Mouse (Mus musculus) liver, postnatal 0 days (tissue): ENCODE measurements around the gene Slc9a2. TPM values are rescaled to one million over a fixed set of nuclear protein-coding genes. Genes with fewer than 3 reads are reported as not detected.

Experiments
- ATAC-seq: fragments of 200-750 bp; cut with Nextera tagmentation; 2 replicates; pipeline ENCODE4 v1.8.0; 2017; ENCODE audit warnings: mild to moderate bottlenecking, moderate library complexity
- DNase-seq: peaks from one replicate; pipeline ENCODE4 v3.0.0-alpha.2; 2016
- H3K27ac ChIP-seq: fragments of 300-500 bp; sonication (generic); 2 replicates; pipeline ENCODE4 v1.5.1; 2014; ENCODE audit warnings: antibody characterized with exemption, moderate library complexity, mild to moderate bottlenecking, low read depth
- H3K27me3 ChIP-seq: fragments of 300-500 bp; sonication (generic); 2 replicates; pipeline ENCODE4 v1.6.1; 2014; ENCODE audit warnings: low read length, control low read depth, mixed read lengths; ENCODE audit not compliant: insufficient read depth
- H3K36me3 ChIP-seq: fragments of 300-500 bp; sonication (generic); replicated peaks from 2 replicates; pipeline ENCODE4 v1.6.1; 2014; ENCODE audit warnings: mild to moderate bottlenecking, control low read depth, low read length, moderate library complexity, mixed read lengths; ENCODE audit not compliant: insufficient read depth
- H3K4me1 ChIP-seq: fragments of 300-500 bp; sonication (generic); 2 replicates; pipeline ENCODE4 v1.6.1; 2014; ENCODE audit warnings: antibody characterized with exemption, mild to moderate bottlenecking, control low read depth; ENCODE audit not compliant: insufficient read depth
- H3K4me2 ChIP-seq: fragments of 300-500 bp; sonication (generic); 2 replicates; pipeline ENCODE4 v1.6.1; 2014; ENCODE audit warnings: low read depth, mild to moderate bottlenecking, low read length, moderate library complexity, mixed read lengths
- H3K4me3 ChIP-seq: fragments of 300-500 bp; sonication (generic); 2 replicates; pipeline ENCODE4 v1.5.1; 2014; ENCODE audit warnings: low read depth, low read length
- H3K9ac ChIP-seq: fragments of 300-500 bp; sonication (generic); replicated peaks from 2 replicates; pipeline ENCODE4 v1.6.1; 2014; ENCODE audit warnings: mild to moderate bottlenecking, moderate library complexity
- H3K9me3 ChIP-seq: fragments of 300-500 bp; sonication (generic); 2 replicates; pipeline ENCODE4 v1.6.1; 2016; ENCODE audit warnings: mild to moderate bottlenecking, control low read depth, low read length, mixed read lengths
- CTCF ChIP-seq: sonication (generic); IDR thresholded peaks from 2 replicates; pipeline ENCODE4 v1.5.1; 2016; ENCODE audit warnings: antibody characterized with exemption, low read depth
- EP300 ChIP-seq: IDR thresholded peaks from 2 replicates; pipeline ENCODE4 v1.6.1; 2016; ENCODE audit warnings: antibody characterized with exemption, low read depth, mild to moderate bottlenecking
- WGBS: fragments of 180-500 bp; shearing (Covaris S2); extraction: QIAGEN DNeasy Blood & Tissue Kit; methylation state at CpG from one replicate; pipeline ENCODE4 v1.1.7; 2014; ENCODE audit not compliant: insufficient replicate concordance; 5-methylcytosine and 5-hydroxymethylcytosine counted together
- polyA plus RNA-seq: library from polyadenylated mRNA; unstranded; fragments of >200 nt; fragmentation: Nextera tagmentation; extraction: Ambion mirVana; gene quantifications from 2 replicates; pipeline ENCODE4 v1.2.1, GENCODE M21; 2015

Slc9a2 gene
- polyA plus RNA-seq, 1 experiment from 2014 or later, result not detected

- Histone ChIP-seq H3K4me2 (no peak overlapping the region), H3K9me3 (no peaks in the 10 kb centered on the region), H3K27ac (no peak overlapping the region), H3K27me3 (no peaks in the 10 kb centered on the region), H3K36me3 (no peaks in the 10 kb centered on the region), H3K4me3 (no peak overlapping the region), H3K4me1 (no peaks in the 10 kb centered on the region), H3K9ac (no peak overlapping the region)
- DNase-seq, result no peak
- no peak for ATAC-seq
- TF ChIP-seq CTCF, result no peak
- no peak for TF ChIP-seq EP300
- 72% methylated on average over 2 of the region's 2 CpGs for WGBS
Measured at GRCm38 (mm10) chr1:40740739-40741138, 60.4 kb downstream of the Slc9a2 start.

GRCm38 (mm10) chr1:40746089-40746488 lies 65.7 kb downstream of the Slc9a2 start:
- DNase-seq (no peak), ATAC-seq (no peak)
- 52% methylated on average over 5 of the region's 5 CpGs for WGBS
- H3K36me3 ChIP-seq, result no peaks in the 10 kb centered on the region
- no peak overlapping the region for H3K9ac ChIP-seq
- H3K4me3 ChIP-seq, result no peak overlapping the region
- no peaks in the 10 kb centered on the region for H3K4me1 ChIP-seq
- no peak overlapping the region for H3K27ac ChIP-seq
- H3K27me3 ChIP-seq, result no peaks in the 10 kb centered on the region
- H3K4me2 ChIP-seq, result no peak overlapping the region
- H3K9me3 ChIP-seq, result no peaks in the 10 kb centered on the region
- TF ChIP-seq EP300 (no peak), CTCF (no peak)

- no peak overlapping the region for H3K4me3 ChIP-seq
- DNase-seq (no peak), ATAC-seq (no peak)
- H3K36me3 ChIP-seq, result no peaks in the 10 kb centered on the region
- TF ChIP-seq EP300, result no peak
- no peak for TF ChIP-seq CTCF
- no peaks in the 10 kb centered on the region for H3K27me3 ChIP-seq
- no peak overlapping the region for H3K4me2 ChIP-seq
- 82% methylated on average over 6 of the region's 6 CpGs for WGBS
- H3K9me3 ChIP-seq, result no peaks in the 10 kb centered on the region
- H3K27ac ChIP-seq, result no peak overlapping the region
- H3K4me1 ChIP-seq, result no peaks in the 10 kb centered on the region
- H3K9ac ChIP-seq, result no peak overlapping the region
Measured at GRCm38 (mm10) chr1:40759751-40760445, 79.5 kb downstream of the Slc9a2 start.

GRCm38 (mm10) chr1:40764042-40764441 lies 83.7 kb downstream of the Slc9a2 start:
- Histone ChIP-seq H3K4me3 (no peak overlapping the region), H3K9me3 (no peaks in the 10 kb centered on the region), H3K27ac (no peak overlapping the region), H3K4me1 (no peaks in the 10 kb centered on the region), H3K36me3 (no peaks in the 10 kb centered on the region), H3K4me2 (no peak overlapping the region), H3K9ac (no peak overlapping the region), H3K27me3 (no peaks in the 10 kb centered on the region)
- ATAC-seq, result no peak
- no peak for TF ChIP-seq EP300
- TF ChIP-seq CTCF, result no peak
- no peak for DNase-seq
- WGBS, result 94% methylated on average over 1 of the region's 1 CpGs

GRCm38 (mm10) chr1:40764701-40765275 lies 84.4 kb downstream of the Slc9a2 start:
- DNase-seq, result no peak

GRCm38 (mm10) chr1:40765521-40765920 lies 85.1 kb downstream of the Slc9a2 start:
- 80% methylated on average over 12 of the region's 12 CpGs for WGBS
- no peak overlapping the region for H3K4me3 ChIP-seq
- H3K27ac ChIP-seq, result no peak overlapping the region
- TF ChIP-seq EP300 (no peak), CTCF (no peak)
- no peaks in the 10 kb centered on the region for H3K36me3 ChIP-seq
- no peak for ATAC-seq
- H3K9me3 ChIP-seq, result no peaks in the 10 kb centered on the region
- no peaks in the 10 kb centered on the region for H3K27me3 ChIP-seq
- no peak overlapping the region for H3K4me2 ChIP-seq
- H3K4me1 ChIP-seq, result no peaks in the 10 kb centered on the region
- DNase-seq, result no peak
- H3K9ac ChIP-seq, result no peak overlapping the region

More at GRCm38 (mm10) chr1:40764701-40765275, 84.4 kb downstream of the Slc9a2 start:
- Histone ChIP-seq H3K27me3 (no peaks in the 10 kb centered on the region), H3K36me3 (no peaks in the 10 kb centered on the region), H3K4me1 (no peaks in the 10 kb centered on the region), H3K9me3 (no peaks in the 10 kb centered on the region), H3K27ac (no peak overlapping the region), H3K4me3 (no peak overlapping the region), H3K9ac (no peak overlapping the region), H3K4me2 (no peak overlapping the region)
- TF ChIP-seq EP300, result no peak
- no peak for TF ChIP-seq CTCF
- no peak for ATAC-seq
- WGBS, result 62% methylated on average over 15 of the region's 15 CpGs
